Mouse (Mus musculus) heart, adult 2 months (tissue): ENCODE results near the gene Cyp2d10. TPM values are rescaled to one million over a fixed set of nuclear protein-coding genes. Genes with fewer than 3 reads are reported as not detected.

Experiments
- DNase-seq, 2 experiments: peaks; one replicate each; pipeline ENCODE4 v3.0.0; 2021
- H3K27ac ChIP-seq: fragments of 200-600 bp; 2 replicates; pipeline ENCODE4 v1.8.1; 2022
- H3K27me3 ChIP-seq: fragments of 200-500 bp; 2 replicates; pipeline ENCODE4 v1.6.1; 2012; ENCODE audit warnings: mild to moderate bottlenecking, low read length, inconsistent platforms, mixed read lengths; ENCODE audit not compliant: control insufficient read depth, insufficient read depth
- H3K36me3 ChIP-seq: fragments of 200-500 bp; 2 replicates; pipeline ENCODE4 v1.6.1; 2012; ENCODE audit warnings: low read length, inconsistent platforms; ENCODE audit not compliant: control insufficient read depth, insufficient read depth
- H3K4me1 ChIP-seq: fragments of 200-500 bp; 2 replicates; pipeline ENCODE4 v1.6.1; 2011; ENCODE audit warnings: low read length; ENCODE audit not compliant: control insufficient read depth, insufficient read depth
- H3K4me3 ChIP-seq: fragments of 200-600 bp; 2 replicates; pipeline ENCODE4 v1.8.1; 2022
- H3K79me2 ChIP-seq: fragments of 200-500 bp; replicated peaks from 2 replicates; pipeline ENCODE4 v1.6.1; 2012; ENCODE audit warnings: mild to moderate bottlenecking, inconsistent platforms, low read length, moderate library complexity, mixed read lengths; ENCODE audit not compliant: control insufficient read depth, insufficient read depth
- H3K9ac ChIP-seq: fragments of 200-500 bp; 2 replicates; pipeline ENCODE4 v1.6.1; 2012; ENCODE audit warnings: low read depth, mild to moderate bottlenecking, control low read depth, inconsistent platforms, low read length, mixed read lengths
- CTCF ChIP-seq: fragments of 200-600 bp; IDR thresholded peaks from 2 replicates; pipeline ENCODE4 v1.8.1; 2022; ENCODE audit warnings: antibody characterized with exemption, mild to moderate bottlenecking, moderate library complexity
- EP300 ChIP-seq: fragments of 200-500 bp; IDR thresholded peaks from 2 replicates; pipeline ENCODE4 v1.6.1; 2011; ENCODE audit warnings: low read depth, low read length, control low read depth; ENCODE audit not compliant: insufficient read depth
- POLR2A ChIP-seq: fragments of 200-500 bp; IDR thresholded peaks from 2 replicates; pipeline ENCODE4 v1.6.1; 2011; ENCODE audit warnings: mild to moderate bottlenecking, low read depth, low read length, control low read depth; ENCODE audit not compliant: insufficient read depth
- WGBS: fragments of 180-500 bp; shearing (Covaris S2); methylation state at CpG from one replicate; pipeline ENCODE4 v1.1.7; 2018; 5-methylcytosine and 5-hydroxymethylcytosine counted together
- intact Hi-C: fragments of 180-260 bp; cut with DNase I; formaldehyde crosslinking; loops from one replicate; pipeline ENCODE4 v1.15.1; 2025
- microRNA-seq, 2 experiments: library from miRNA; unstranded; fragments of <30 nt; microRNA quantifications; one replicate each; pipeline ENCODE4 v1.2.0; 2021
- polyA plus RNA-seq: library from polyadenylated mRNA; depleted of rRNA; stranded (reverse); fragments of >200 nt; gene quantifications from 2 replicates; pipeline ENCODE4 v1.2.3, GENCODE M21; 2012; rRNA removed
- total RNA-seq, 2 experiments: library from RNA; stranded (reverse); gene quantifications; 2 replicates each; pipeline ENCODE4 v1.2.3; 2021

Gene Cyp2d10
- total and polyA plus RNA-seq, 3 experiments = 0.08 to 0.34 (median 0.26) TPM

- Histone ChIP-seq H3K4me3 (peak overlapping the region; percentile 23), H3K27me3 (no peaks in the 10 kb centered on the region), H3K36me3 (no peaks in the 10 kb centered on the region), H3K27ac (peak overlapping the region; percentile 85), H3K4me1 (peaks cover 14% of the 10 kb centered on the region), H3K79me2 (peaks cover 1% of the 10 kb centered on the region; the same call in 1 of the 2 replicates), H3K9ac (peak overlapping the region; percentile 55)
- intact Hi-C loops = loop anchor here (2.0 kb wide), 1 partner anchor 18 kb away; no protein-coding TSS in a partner anchor
- WGBS = 22% methylated on average over 22 of the region's 22 CpGs
- TF ChIP-seq POLR2A = peak; percentile 43; the same call in 1 of the 2 replicates
- TF ChIP-seq EP300 = peak; percentile 24; the same call in 1 of the 2 replicates
- TF ChIP-seq CTCF = 0 out of 2 replicates have a peak, but pooled peaks have one; percentile 8
- DNase-seq = peak; percentile 49 to 62
These were observed 48.3 kb downstream of the Cyp2d10 start for GRCm38 (mm10) chr15:82358431-82359260.

- WGBS = 1% methylated on average over 57 of the region's 57 CpGs
- peak; percentile 97 to 98 for DNase-seq
- H3K9ac ChIP-seq = peak within 1 kb of the TSS; percentile 89
- H3K27ac ChIP-seq = peak within 1 kb of the TSS; percentile 99
- intact Hi-C loops = loop anchor here (2.0 kb wide), 1 partner anchor 62 kb away; no protein-coding TSS in a partner anchor
- peaks cover 18% of the 10 kb centered on the region for H3K4me1 ChIP-seq
- H3K79me2 ChIP-seq = peaks cover 3% of the 10 kb centered on the region; the same call in 1 of the 2 replicates
- H3K36me3 ChIP-seq = no peaks in the 10 kb centered on the region; the same call in none of the 2 replicates
- no peaks in the 10 kb centered on the region for H3K27me3 ChIP-seq
- peak within 1 kb of the TSS; percentile 82 for H3K4me3 ChIP-seq
- TF ChIP-seq CTCF (peak; percentile 97), EP300 (peak; percentile 85), POLR2A (peak; percentile 94)
These were observed 52.7 kb downstream of the Cyp2d10 start, which contains the start of gene Ndufa6 for GRCm38 (mm10) chr15:82354126-82354945. Gene Ndufa6 (minus strand): TSS chr15:82354322.

GRCm38 (mm10) chr15:82353745-82354113 lies 53.3 kb downstream of the Cyp2d10 start:
- Histone ChIP-seq H3K79me2 (peaks cover 3% of the 10 kb centered on the region; the same call in 1 of the 2 replicates), H3K4me1 (peaks cover 14% of the 10 kb centered on the region), H3K27me3 (no peaks in the 10 kb centered on the region), H3K4me3 (peak overlapping the region; percentile 82), H3K9ac (peak overlapping the region; percentile 89), H3K27ac (peak overlapping the region; percentile 99), H3K36me3 (no peaks in the 10 kb centered on the region; the same call in none of the 2 replicates)
- intact Hi-C loops = loop anchor here (2.0 kb wide), 1 partner anchor 63 kb away; no protein-coding TSS in a partner anchor
- TF ChIP-seq EP300 (no peak), POLR2A (no peak), CTCF (no peak)
- WGBS = under 1% methylated on average over 23 of the region's 23 CpGs
- DNase-seq = no peak

- Histone ChIP-seq H3K4me1 (peaks cover 10% of the 10 kb centered on the region), H3K27ac (peak overlapping the region; percentile 99), H3K4me3 (peak overlapping the region; percentile 82), H3K9ac (peak overlapping the region; percentile 89), H3K79me2 (peaks cover 3% of the 10 kb centered on the region; the same call in 1 of the 2 replicates), H3K27me3 (no peaks in the 10 kb centered on the region), H3K36me3 (no peaks in the 10 kb centered on the region; the same call in none of the 2 replicates)
- TF ChIP-seq EP300 = no peak
- TF ChIP-seq CTCF = no peak
- TF ChIP-seq POLR2A = no peak
- intact Hi-C loops = no loop called here
- DNase-seq = no peak
- WGBS = 12% methylated on average over 14 of the region's 14 CpGs
These were observed 53.8 kb downstream of the Cyp2d10 start for GRCm38 (mm10) chr15:82353078-82353744.

Small RNA genes within 50 kb of the gene (microRNA-seq; reads per million reads assigned to microRNA genes)
- gene Gm25990 = 0 reads per million in 2 experiments
- 0 reads per million in 2 experiments for gene Gm27331
- gene Gm27622 = 0 reads per million in 2 experiments
- gene Mir7684 = 0 reads per million in 2 experiments

Other genes starting within 250 kb of the Cyp2d10 start
- gene Shisa8, start 194.4 kb downstream of the Cyp2d10 start, total RNA-seq = under 1 TPM; 0.13 to 0.23 TPM
- gene Shisa8, start 194.4 kb downstream of the Cyp2d10 start, polyA plus RNA-seq = 0.15 and 0.21 TPM in 2 replicates
- gene Tnfrsf13c, start 182.8 kb downstream of the Cyp2d10 start, total RNA-seq = under 1 TPM; 0.16 to 0.18 TPM
- 0.44 and 0.86 TPM in 2 replicates for gene Tnfrsf13c, start 182.8 kb downstream of the Cyp2d10 start, polyA plus RNA-seq
- under 1 TPM; 0.39 to 0.42 TPM for gene Cenpm, start 162.4 kb downstream of the Cyp2d10 start, total RNA-seq
- 0.76 and 1.7 TPM in 2 replicates for gene Cenpm, start 162.4 kb downstream of the Cyp2d10 start, polyA plus RNA-seq
- not detected for gene 1500009C09Rik, start 154.8 kb downstream of the Cyp2d10 start, total RNA-seq
- gene 1500009C09Rik, start 154.8 kb downstream of the Cyp2d10 start, polyA plus RNA-seq = 0.08 TPM in 1 of 2 replicates, not detected in the other
- under 1 TPM; 0.39 to 0.44 TPM for gene Sept3, start 132.3 kb downstream of the Cyp2d10 start, total RNA-seq
- gene Sept3, start 132.3 kb downstream of the Cyp2d10 start, polyA plus RNA-seq = 0.43 and 0.85 TPM in 2 replicates
- gene Wbp2nl, start 108.2 kb downstream of the Cyp2d10 start, total RNA-seq = not detected
- gene Wbp2nl, start 108.2 kb downstream of the Cyp2d10 start, polyA plus RNA-seq = not detected in 2 replicates
- 10 to 100 TPM; 22.6 to 27.0 TPM for gene Naga, start 68.3 kb downstream of the Cyp2d10 start, total RNA-seq
- gene Naga, start 68.3 kb downstream of the Cyp2d10 start, polyA plus RNA-seq = 48.3 and 54.3 TPM in 2 replicates
- 1 to 10 TPM in 1 of 2 experiments, under 1 TPM in 1; 0.70 to 1.2 TPM for gene Pheta2, start 68.3 kb downstream of the Cyp2d10 start, total RNA-seq
- 0.76 and 1.3 TPM in 2 replicates for gene Pheta2, start 68.3 kb downstream of the Cyp2d10 start, polyA plus RNA-seq
- 100 to 1,000 TPM; 183 to 202 TPM for gene Smdt1, start 68.2 kb downstream of the Cyp2d10 start, total RNA-seq
- gene Smdt1, start 68.2 kb downstream of the Cyp2d10 start, polyA plus RNA-seq = 231 and 248 TPM in 2 replicates
- 100 to 1,000 TPM; 659 to 775 TPM for gene Ndufa6, start 52.9 kb downstream of the Cyp2d10 start, total RNA-seq
- gene Ndufa6, start 52.9 kb downstream of the Cyp2d10 start, polyA plus RNA-seq = 609 and 726 TPM in 2 replicates
- 10 to 100 TPM; 25.5 to 27.0 TPM for gene Cyp2d22, start 26.9 kb downstream of the Cyp2d10 start, total RNA-seq
- 44.0 and 48.4 TPM in 2 replicates for gene Cyp2d22, start 26.9 kb downstream of the Cyp2d10 start, polyA plus RNA-seq
- under 1 TPM in 1 of 2 experiments, not detected in 1; 0.18 TPM for gene Cyp2d11, start 13.2 kb downstream of the Cyp2d10 start, total RNA-seq
- not detected in 2 replicates for gene Cyp2d11, start 13.2 kb downstream of the Cyp2d10 start, polyA plus RNA-seq
- gene Cyp2d9, start 26.2 kb upstream of the Cyp2d10 start, total RNA-seq = not detected
- gene Cyp2d9, start 26.2 kb upstream of the Cyp2d10 start, polyA plus RNA-seq = 0.16 TPM in 1 of 2 replicates, not detected in the other
- not detected for gene Cyp2d12, start 147.9 kb upstream of the Cyp2d10 start, total RNA-seq
- gene Cyp2d12, start 147.9 kb upstream of the Cyp2d10 start, polyA plus RNA-seq = not detected in 2 replicates
- not detected for gene Cyp2d34, start 213.8 kb upstream of the Cyp2d10 start, total RNA-seq
- gene Cyp2d34, start 213.8 kb upstream of the Cyp2d10 start, polyA plus RNA-seq = not detected in 2 replicates